Mouse (Mus musculus): Measurements from ENCODE around the gene Vps18. TPM values are rescaled to one million over a fixed set of nuclear protein-coding genes. Genes with fewer than 3 reads are reported as not detected.

Vps18 gene
- polyA plus RNA-seq (2015; fragmentation: Nextera tagmentation; extraction: Ambion mirVana) = 13.4 and 15.0 TPM in 2 replicates

DNA sequence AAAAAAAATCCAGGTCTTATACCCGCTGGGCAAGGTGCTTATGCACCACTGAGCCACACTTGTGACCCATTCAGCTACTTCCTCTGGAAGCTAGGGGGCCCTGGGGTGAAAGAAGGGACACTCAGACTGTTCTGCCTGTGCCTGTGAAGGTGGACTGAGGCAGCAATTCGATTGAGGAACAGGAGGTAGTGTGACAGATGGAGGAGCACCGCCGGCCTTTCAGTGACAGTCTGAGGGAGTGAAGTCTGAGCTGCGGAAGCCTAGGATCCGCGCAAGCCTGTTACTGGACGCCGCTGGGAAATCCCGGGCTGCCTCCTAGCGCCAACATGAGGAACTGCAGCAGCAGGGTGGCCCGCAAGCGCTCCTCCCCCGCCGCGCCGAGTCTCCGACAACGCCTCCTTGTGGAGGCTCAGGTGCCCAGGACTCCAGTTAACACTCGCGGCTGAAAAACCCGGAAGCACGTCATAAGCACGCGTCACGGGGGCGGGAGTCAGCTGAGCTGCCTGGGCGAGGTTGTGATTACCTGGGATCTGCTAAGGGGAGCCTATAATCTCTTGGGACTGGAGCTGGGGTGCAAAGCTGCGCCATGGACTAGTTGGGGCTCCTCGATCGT, at the start of gene Vps18:
TSS of gene Vps18 (plus strand) at position 471 of the 613 bp plus-strand sequence.
- no peaks in the 10 kb centered on the region for H3K9me3 ChIP-seq (replicated peaks; ENCODE audit: low read length)
- ATAC-seq (replicated peaks; ENCODE audit: low FRiP score, low read depth) (peak; percentile 93), DNase-seq (ENCODE audit: low spot score) (peak; percentile 98)
- H3K27ac ChIP-seq = peak within 1 kb of the TSS; percentile 5; the same call in 1 of the 2 replicates
- under 1% methylated on average over 31 of the region's 31 CpGs for WGBS
- H3K9ac ChIP-seq (ENCODE audit: low read depth, low read length) = peak within 1 kb of the TSS; percentile 51
- H3K4me2 ChIP-seq (ENCODE audit: low read length) = peak within 1 kb of the TSS; percentile 56
- H3K27me3 ChIP-seq (ENCODE audit: insufficient read depth, low read length) = no peaks in the 10 kb centered on the region
- H3K4me1 ChIP-seq (replicated peaks; ENCODE audit: insufficient read depth, low read length) = 0 out of 2 replicates have a peak, but pooled peaks cover 4% of the 10 kb centered on the region
- H3K36me3 ChIP-seq (ENCODE audit: insufficient read depth, low read length) = peaks cover 24% of the 10 kb centered on the region
- H3K4me3 ChIP-seq (replicated peaks; ENCODE audit: low read depth, low read length) = peak within 1 kb of the TSS; percentile 47
- TF ChIP-seq CTCF (IDR thresholded peaks at IDR 0.05; ENCODE audit: low read depth) = peak; percentile 100

DNA sequence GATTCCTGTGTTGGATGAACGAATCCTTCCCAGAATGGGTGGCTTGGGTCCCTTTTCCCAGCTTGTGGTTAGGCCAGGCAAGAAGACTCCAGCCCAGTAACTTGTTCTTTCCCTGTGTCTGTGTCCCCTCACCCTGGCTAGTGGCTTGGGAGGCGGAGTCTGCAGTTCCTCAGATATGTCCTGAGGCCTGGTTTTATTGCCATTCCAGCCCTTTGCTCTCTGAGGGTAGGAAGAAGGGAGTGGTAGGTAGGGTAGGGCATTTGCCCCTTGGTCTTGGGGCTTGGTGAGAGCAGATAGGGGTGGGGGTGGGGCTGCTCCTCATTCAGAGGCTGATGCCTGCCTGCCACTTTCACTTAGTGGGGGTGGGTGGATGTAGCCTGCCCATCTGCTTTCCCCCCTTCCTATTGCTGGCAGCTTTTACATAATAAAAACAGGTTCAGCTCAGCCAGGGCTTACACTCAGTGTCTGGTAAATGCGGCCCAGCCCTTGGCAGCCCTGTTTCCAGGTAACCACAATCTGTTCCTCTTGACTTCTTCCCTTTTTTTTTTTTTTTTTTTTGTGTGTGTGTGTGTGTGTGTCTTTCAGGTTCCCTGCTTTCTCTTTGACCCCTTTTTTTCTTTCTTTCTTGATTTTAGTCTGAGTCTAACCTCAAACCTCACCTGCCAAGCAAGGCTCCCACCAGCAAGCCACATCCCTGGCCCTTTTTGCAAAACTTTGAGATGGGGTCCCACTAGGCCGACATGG, 48.3 kb upstream of the Vps18 start:
- DNase-seq (ENCODE audit: low spot score) (no peak), ATAC-seq (replicated peaks; ENCODE audit: low FRiP score, low read depth) (no peak)
- H3K36me3 ChIP-seq (ENCODE audit: insufficient read depth, low read length) = no peaks in the 10 kb centered on the region
- H3K4me2 ChIP-seq (ENCODE audit: low read length) = peak overlapping the region; percentile 0; the same call in 1 of the 2 replicates
- no peak overlapping the region for H3K9ac ChIP-seq (ENCODE audit: low read depth, low read length)
- H3K27me3 ChIP-seq (ENCODE audit: insufficient read depth, low read length) = peaks cover 18% of the 10 kb centered on the region
- no peak overlapping the region for H3K27ac ChIP-seq
- peaks cover 6% of the 10 kb centered on the region; the same call in 1 of the 2 replicates for H3K4me1 ChIP-seq (replicated peaks; ENCODE audit: insufficient read depth, low read length)
- WGBS = 59% methylated on average over 4 of the region's 4 CpGs
- no peak overlapping the region for H3K4me3 ChIP-seq (replicated peaks; ENCODE audit: low read depth, low read length)
- TF ChIP-seq CTCF (IDR thresholded peaks at IDR 0.05; ENCODE audit: low read depth) = no peak
- no peaks in the 10 kb centered on the region for H3K9me3 ChIP-seq (replicated peaks; ENCODE audit: low read length)

DNA sequence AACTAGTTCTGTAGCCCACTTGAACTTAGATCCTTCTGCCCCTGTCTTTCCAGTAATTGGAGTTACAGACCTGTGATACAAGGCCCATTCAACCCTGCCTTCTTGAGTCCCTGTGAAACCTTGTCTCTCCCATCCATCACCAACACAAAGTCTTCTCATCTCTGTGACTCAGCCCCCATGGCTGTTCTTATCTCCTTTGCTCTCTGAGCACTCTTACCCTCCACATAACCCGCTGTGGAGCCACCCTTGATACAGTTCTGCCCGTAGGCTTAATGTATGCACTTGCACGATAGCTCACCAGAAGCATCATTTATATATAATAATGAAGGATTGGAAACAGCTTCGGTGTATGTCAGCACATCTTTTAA, 47.7 kb upstream of the Vps18 start:
- H3K9ac ChIP-seq (ENCODE audit: low read depth, low read length) = 0 out of 2 replicates have a peak overlapping the region, but pooled peaks have one; percentile 8
- DNase-seq (ENCODE audit: low spot score) (no peak), ATAC-seq (replicated peaks; ENCODE audit: low FRiP score, low read depth) (no peak)
- H3K4me1 ChIP-seq (replicated peaks; ENCODE audit: insufficient read depth, low read length) = peaks cover 6% of the 10 kb centered on the region; the same call in 1 of the 2 replicates
- no peak overlapping the region for H3K4me3 ChIP-seq (replicated peaks; ENCODE audit: low read depth, low read length)
- no peaks in the 10 kb centered on the region for H3K9me3 ChIP-seq (replicated peaks; ENCODE audit: low read length)
- no peak for TF ChIP-seq CTCF (IDR thresholded peaks at IDR 0.05; ENCODE audit: low read depth)
- peaks cover 18% of the 10 kb centered on the region for H3K27me3 ChIP-seq (ENCODE audit: insufficient read depth, low read length)
- H3K4me2 ChIP-seq (ENCODE audit: low read length) = no peak overlapping the region
- WGBS = 92% methylated on average over 4 of the region's 4 CpGs
- no peak overlapping the region for H3K27ac ChIP-seq
- no peaks in the 10 kb centered on the region for H3K36me3 ChIP-seq (ENCODE audit: insufficient read depth, low read length)

DNA sequence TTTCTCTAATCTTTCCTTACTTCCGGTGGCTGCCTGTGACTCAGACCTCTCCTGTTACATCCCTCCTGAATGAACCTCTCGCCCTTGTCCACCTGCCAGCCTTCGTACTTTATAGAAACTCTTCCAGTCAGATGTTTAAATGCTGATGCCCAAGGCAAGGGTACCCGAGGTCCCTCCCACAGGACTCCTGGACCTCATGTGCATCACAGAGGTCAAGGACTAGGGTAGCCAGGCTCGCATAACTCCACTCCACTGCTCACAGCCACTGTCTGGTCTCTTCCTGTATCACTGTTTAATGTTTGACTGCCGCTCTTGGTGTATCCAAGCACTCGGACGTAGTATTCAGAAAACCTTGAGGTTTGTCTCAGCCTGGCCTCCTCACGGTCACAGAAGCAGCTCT, 46.0 kb upstream of the Vps18 start:
- H3K4me2 ChIP-seq (ENCODE audit: low read length) = no peak overlapping the region
- TF ChIP-seq CTCF (IDR thresholded peaks at IDR 0.05; ENCODE audit: low read depth) = no peak
- H3K36me3 ChIP-seq (ENCODE audit: insufficient read depth, low read length) = no peaks in the 10 kb centered on the region
- H3K27me3 ChIP-seq (ENCODE audit: insufficient read depth, low read length) = 0 out of 2 replicates have a peak, but pooled peaks cover 7% of the 10 kb centered on the region
- 48% methylated on average over 9 of the region's 9 CpGs for WGBS
- H3K4me1 ChIP-seq (replicated peaks; ENCODE audit: insufficient read depth, low read length) = no peaks in the 10 kb centered on the region; the same call in 1 of the 2 replicates
- no peaks in the 10 kb centered on the region for H3K9me3 ChIP-seq (replicated peaks; ENCODE audit: low read length)
- no peak overlapping the region for H3K9ac ChIP-seq (ENCODE audit: low read depth, low read length)
- DNase-seq (ENCODE audit: low spot score) = peak; percentile 22
- no peak overlapping the region for H3K4me3 ChIP-seq (replicated peaks; ENCODE audit: low read depth, low read length)
- H3K27ac ChIP-seq = peak overlapping the region; percentile 50; the same call in 1 of the 2 replicates
- ATAC-seq (replicated peaks; ENCODE audit: low FRiP score, low read depth) = peak; percentile 87

DNA sequence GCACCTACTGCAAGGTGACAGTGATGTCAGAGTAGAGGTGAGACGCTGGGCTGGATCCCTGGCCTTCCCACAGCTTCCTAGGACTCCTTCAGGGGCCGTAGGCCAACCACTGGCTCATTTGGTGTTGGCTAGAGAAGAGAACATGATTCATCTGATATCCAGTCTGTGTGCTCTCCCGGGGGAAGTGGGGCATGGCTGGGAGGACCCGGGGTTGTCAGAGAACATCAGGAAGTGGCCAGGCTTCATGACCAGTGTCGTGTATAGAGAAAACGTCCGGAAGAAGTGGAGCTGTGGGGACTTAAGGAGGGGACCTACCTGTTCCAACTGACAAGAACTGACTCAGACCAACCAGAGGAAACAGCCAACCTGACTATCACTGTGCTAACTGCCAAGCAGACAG, 43.3 kb upstream of the Vps18 start:
- no peak for DNase-seq (ENCODE audit: low spot score)
- H3K36me3 ChIP-seq (ENCODE audit: insufficient read depth, low read length) = no peaks in the 10 kb centered on the region
- ATAC-seq (replicated peaks; ENCODE audit: low FRiP score, low read depth) = no peak
- H3K27me3 ChIP-seq (ENCODE audit: insufficient read depth, low read length) = no peaks in the 10 kb centered on the region
- no peaks in the 10 kb centered on the region for H3K4me1 ChIP-seq (replicated peaks; ENCODE audit: insufficient read depth, low read length)
- WGBS = 66% methylated on average over 7 of the region's 7 CpGs
- no peaks in the 10 kb centered on the region for H3K9me3 ChIP-seq (replicated peaks; ENCODE audit: low read length)
- H3K4me3 ChIP-seq (replicated peaks; ENCODE audit: low read depth, low read length) = no peak overlapping the region
- TF ChIP-seq CTCF (IDR thresholded peaks at IDR 0.05; ENCODE audit: low read depth) = no peak
- H3K4me2 ChIP-seq (ENCODE audit: low read length) = no peak overlapping the region
- no peak overlapping the region for H3K27ac ChIP-seq
- no peak overlapping the region for H3K9ac ChIP-seq (ENCODE audit: low read depth, low read length)

DNA sequence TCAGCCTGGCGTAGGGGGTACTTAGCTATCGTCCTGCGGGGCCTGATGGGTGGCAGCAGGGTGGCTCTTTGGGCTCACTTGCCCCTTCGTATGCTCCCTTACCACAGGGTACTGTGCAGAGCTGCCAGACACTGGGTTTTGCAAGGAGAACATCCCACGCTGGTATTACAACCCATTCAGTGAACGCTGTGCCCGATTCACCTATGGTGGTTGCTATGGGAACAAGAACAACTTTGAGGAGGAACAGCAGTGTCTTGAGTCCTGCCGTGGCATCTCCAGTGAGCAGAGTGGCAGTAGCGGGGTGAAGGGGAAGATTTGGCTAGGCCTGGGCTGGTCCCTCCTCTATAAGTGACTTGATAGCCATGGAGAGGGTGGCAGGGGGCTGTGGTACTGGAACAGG, 40.6 kb upstream of the Vps18 start:
- H3K4me3 ChIP-seq (replicated peaks; ENCODE audit: low read depth, low read length) = no peak overlapping the region
- H3K9me3 ChIP-seq (replicated peaks; ENCODE audit: low read length) = no peaks in the 10 kb centered on the region
- no peak overlapping the region for H3K4me2 ChIP-seq (ENCODE audit: low read length)
- 81% methylated on average over 9 of the region's 9 CpGs for WGBS
- H3K27me3 ChIP-seq (ENCODE audit: insufficient read depth, low read length) = no peaks in the 10 kb centered on the region
- DNase-seq (ENCODE audit: low spot score) (no peak), ATAC-seq (replicated peaks; ENCODE audit: low FRiP score, low read depth) (no peak)
- TF ChIP-seq CTCF (IDR thresholded peaks at IDR 0.05; ENCODE audit: low read depth) = no peak
- no peak overlapping the region for H3K9ac ChIP-seq (ENCODE audit: low read depth, low read length)
- no peaks in the 10 kb centered on the region for H3K4me1 ChIP-seq (replicated peaks; ENCODE audit: insufficient read depth, low read length)
- H3K36me3 ChIP-seq (ENCODE audit: insufficient read depth, low read length) = no peaks in the 10 kb centered on the region
- no peak overlapping the region for H3K27ac ChIP-seq

Measured in kidney, postnatal 0 days (tissue).